ENCODE assay signal across 20 mouse cellular contexts in the genomic region with DNA sequence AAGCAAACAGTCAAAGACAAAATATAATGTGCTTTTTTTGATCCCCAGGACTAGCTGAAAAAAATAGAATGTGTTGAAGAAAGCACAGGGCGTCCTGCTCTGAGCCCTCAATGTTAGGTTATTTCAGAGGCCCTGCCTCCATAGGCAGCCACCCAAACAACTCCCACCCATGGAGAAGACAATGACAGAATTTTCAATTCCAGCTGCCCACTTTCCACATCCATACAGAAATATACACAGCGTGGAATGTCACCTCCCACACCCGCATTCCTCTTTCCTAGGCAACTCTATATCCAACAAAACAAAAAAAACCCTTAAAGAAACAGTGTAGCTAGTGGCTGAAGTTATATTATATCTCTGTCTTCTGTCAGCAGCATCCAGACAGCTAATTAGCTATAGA. TPM values are rescaled to one million over a fixed set of nuclear protein-coding genes. Genes with fewer than 3 reads are reported as not detected.
DNase-seq lines count a peak whose midpoint lies in the region; ATAC-seq and TF ChIP-seq lines count a peak whose summit lies in the region.
"Had no signal": no experiment of that assay in that cellular context is flagged by ENCODE, and none has a peak within 500 bp of the region (broad histone marks: within the 10 kb centered on the region; RNA-seq: fewer than 3 reads in every experiment).

No protein-coding gene starts in this region.

- no peak overlapping the region for H3K27ac ChIP-seq in limb, embryonic 14.5 days (replicated peaks; ENCODE audit: low read depth, low read length)
- H3K27ac ChIP-seq in limb, embryonic 10.5 days, result no peak overlapping the region
- H3K27ac ChIP-seq: heart, embryonic 10.5 days; lung, embryonic 15.5 days had no signal

- no peaks in the 10 kb centered on the region for H3K36me3 ChIP-seq in limb, embryonic 14.5 days (ENCODE audit: control insufficient read depth, insufficient read depth, low read length)
- no peaks in the 10 kb centered on the region for H3K36me3 ChIP-seq in limb, embryonic 10.5 days
- H3K36me3 ChIP-seq: heart, embryonic 10.5 days; lung, embryonic 15.5 days had no signal

- no peak for DNase-seq in frontal cortex, postnatal 25 days (ENCODE audit: low spot score in 2 of 2)
- DNase-seq in limb, embryonic 14.5 days (ENCODE audit: low spot score), result peak; percentile 30
- no peak for DNase-seq in limb, embryonic 10.5 days (ENCODE audit: low spot score)
- DNase-seq in R1 (ENCODE audit: low read depth, low spot score) (peak; percentile 21), liver (no peak)
- DNase-seq in left cerebral cortex, postnatal 36 days (ENCODE audit: low spot score in 2 of 2), result peak; percentile 70 to 85
- no peak for DNase-seq in spleen, postnatal 4 days (ENCODE audit: low spot score in 2 of 2)
- DNase-seq: cerebellum, postnatal 25 days; forebrain, postnatal 0 days; gastrocnemius, postnatal 36 days; heart, postnatal 14 days; kidney, adult 11 months; kidney, postnatal 36 days; retina, postnatal 1 day had no signal

- no peak for TF ChIP-seq POLR2A in limb, embryonic 14.5 days (IDR thresholded peaks at IDR 0.05; ENCODE audit: borderline replicate concordance, extremely low read depth, insufficient read depth, insufficient read length)

- no peak overlapping the region for H3K4me3 ChIP-seq in limb, embryonic 14.5 days (replicated peaks; ENCODE audit: low read length)
- no peak overlapping the region for H3K4me3 ChIP-seq in limb, embryonic 10.5 days
- H3K4me3 ChIP-seq: heart, embryonic 10.5 days; lung, embryonic 15.5 days had no signal

- H3K27me3 ChIP-seq in limb, embryonic 14.5 days (ENCODE audit: control insufficient read depth, insufficient read depth, low read length), result no peaks in the 10 kb centered on the region
- H3K27me3 ChIP-seq in limb, embryonic 10.5 days (ENCODE audit: low read depth, poor library complexity, severe bottlenecking), result no peaks in the 10 kb centered on the region
- H3K27me3 ChIP-seq: lung, embryonic 15.5 days had no signal

- peak; percentile 97 for ATAC-seq in frontal cortex, adult (ENCODE audit: low TSS enrichment)
- no peak for ATAC-seq in limb, embryonic 14.5 days (ENCODE audit: low FRiP score, low read depth)
- ATAC-seq: activated CD4-positive, CD25-positive, alpha-beta regulatory T cell, adult 4 months; forebrain, postnatal 0 days; hindbrain, embryonic 16.5 days had no signal

- H3K9ac ChIP-seq in limb, embryonic 14.5 days (ENCODE audit: low read depth, low read length, severe bottlenecking), result no peak overlapping the region
- H3K9ac ChIP-seq: forebrain, postnatal 0 days; lung, embryonic 15.5 days had no signal

- intact Hi-C loops in left cerebral cortex, postnatal 36 days (cut with DNase I), result loop anchor here (1.0 kb wide), 1 partner anchor 12 kb away; no protein-coding TSS in a partner anchor

- no peaks in the 10 kb centered on the region for H3K4me1 ChIP-seq in limb, embryonic 14.5 days (ENCODE audit: control insufficient read depth, insufficient read depth, low read length)
- no peaks in the 10 kb centered on the region for H3K4me1 ChIP-seq in limb, embryonic 10.5 days
- H3K4me1 ChIP-seq: heart, embryonic 10.5 days; lung, embryonic 15.5 days had no signal

- WGBS in limb, embryonic 14.5 days, result 55% methylated on average over 3 of the region's 3 CpGs
- WGBS in limb, embryonic 10.5 days, result 87% methylated on average over 3 of the region's 3 CpGs

- no peak overlapping the region for H3K4me2 ChIP-seq in limb, embryonic 14.5 days (replicated peaks; ENCODE audit: low read depth, low read length, severe bottlenecking)
- H3K4me2 ChIP-seq: lung, embryonic 15.5 days had no signal

- H3K9me3 ChIP-seq in limb, embryonic 14.5 days (ENCODE audit: control insufficient read depth, low read length), result no peaks in the 10 kb centered on the region
- no peaks in the 10 kb centered on the region for H3K9me3 ChIP-seq in limb, embryonic 10.5 days (replicated peaks)
- H3K9me3 ChIP-seq: heart, embryonic 10.5 days; lung, embryonic 15.5 days had no signal

RNA-seq across cellular contexts. Expression of a gene that starts 23.6 kb away (rescaled TPM):
- 16.1 and 19.7 TPM in 2 replicates for polyA plus RNA-seq in limb, embryonic 14.5 days (2012; rRNA removed)
- polyA plus RNA-seq in limb, embryonic 14.5 days (2014; fragmentation: Nextera tagmentation; extraction: Ambion mirVana), result 27.3 and 27.6 TPM in 2 replicates
- polyA plus RNA-seq in limb, embryonic 10.5 days (2016; fragmentation: Nextera tagmentation; extraction: Ambion mirVana), result 9.2 and 10.1 TPM in 2 replicates
- 100 to 1,000 TPM in 1 of 2 experiments, 10 to 100 TPM in 1; 86.8 to 102 TPM for total RNA-seq in left cerebral cortex, postnatal 36 days (2021)
- total RNA-seq: CH12.LX; heart, postnatal 14 days had no signal
- polyA plus RNA-seq: activated CD4-positive, CD25-positive, alpha-beta regulatory T cell, adult 4 months had no signal

Comparison
In these comparisons a context has a peak if more than half of its experiments do, and no peak if none do; other contexts are left out.
1. DNase-seq: peak in limb, embryonic 14.5 days (single experiment), R1 (single experiment) and left cerebral cortex, postnatal 36 days (2 of 2); none in frontal cortex, postnatal 25 days (0 of 2), limb, embryonic 10.5 days (single experiment), spleen, postnatal 4 days (0 of 2) and liver (single experiment).